Mouse (Mus musculus): Measurements from ENCODE around the gene Inppl1. TPM values are rescaled to one million over a fixed set of nuclear protein-coding genes. Genes with fewer than 3 reads are reported as not detected.

The Inppl1 gene
- polyA plus RNA-seq, 1 experiment from 2014 or later, result 38.6 TPM

DNA sequence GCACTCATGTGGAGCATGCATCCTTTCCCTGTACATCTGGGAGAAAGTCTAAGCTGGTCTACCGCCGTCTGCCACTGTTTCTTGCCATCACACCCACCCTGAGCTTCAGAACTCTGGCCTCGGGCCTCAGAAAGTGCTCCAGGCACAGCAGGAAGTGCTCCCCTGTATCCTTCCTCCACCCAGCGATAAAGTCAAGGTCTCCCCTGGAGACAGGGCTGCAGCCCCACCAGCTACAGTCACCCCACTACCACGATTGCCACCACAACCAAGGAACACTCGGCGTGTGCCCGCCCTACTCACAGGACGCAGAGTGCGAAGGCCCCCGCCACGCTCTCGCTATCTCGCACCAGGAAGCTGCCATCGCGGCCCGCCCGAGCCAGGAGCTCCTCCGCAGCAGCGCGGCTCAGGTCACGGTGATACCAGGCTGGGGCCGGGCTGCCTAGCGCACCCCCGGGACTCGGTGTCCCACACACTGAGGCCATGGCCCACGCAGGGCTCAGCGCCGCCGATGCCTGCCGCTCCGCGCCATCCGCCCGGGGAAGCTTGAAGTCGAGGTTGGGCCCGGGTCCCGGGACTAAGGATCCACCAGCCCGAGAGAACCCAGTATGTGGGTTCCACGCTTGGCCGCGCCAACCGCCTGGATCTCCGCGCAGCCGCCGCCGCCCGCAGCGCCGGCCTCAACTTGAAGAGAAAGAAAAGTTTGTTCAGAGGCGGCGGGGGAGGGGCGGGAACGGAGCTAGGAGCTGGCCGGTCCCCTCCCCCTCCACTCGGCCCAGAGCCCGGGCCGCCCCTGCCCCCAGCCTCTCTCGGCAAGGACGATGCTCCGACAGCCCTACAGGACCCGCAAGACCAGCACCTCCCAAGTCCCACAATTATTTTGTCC, 1.5 kb downstream of the Inppl1 start:
- Histone ChIP-seq H3K9me3 (replicated peaks) (no peaks in the 10 kb centered on the region), H3K27me3 (no peaks in the 10 kb centered on the region), H3K4me1 (peaks cover 38% of the 10 kb centered on the region), H3K36me3 (peaks cover 16% of the 10 kb centered on the region), H3K27ac (peak overlapping the region; percentile 92), H3K4me2 (replicated peaks) (peak overlapping the region; percentile 92), H3K4me3 (peak overlapping the region; percentile 76), H3K9ac (peak overlapping the region; percentile 85)
- ATAC-seq (ENCODE audit: low FRiP score), result peak; percentile 61
- under 1% methylated on average over 63 of the region's 63 CpGs for WGBS

DNA sequence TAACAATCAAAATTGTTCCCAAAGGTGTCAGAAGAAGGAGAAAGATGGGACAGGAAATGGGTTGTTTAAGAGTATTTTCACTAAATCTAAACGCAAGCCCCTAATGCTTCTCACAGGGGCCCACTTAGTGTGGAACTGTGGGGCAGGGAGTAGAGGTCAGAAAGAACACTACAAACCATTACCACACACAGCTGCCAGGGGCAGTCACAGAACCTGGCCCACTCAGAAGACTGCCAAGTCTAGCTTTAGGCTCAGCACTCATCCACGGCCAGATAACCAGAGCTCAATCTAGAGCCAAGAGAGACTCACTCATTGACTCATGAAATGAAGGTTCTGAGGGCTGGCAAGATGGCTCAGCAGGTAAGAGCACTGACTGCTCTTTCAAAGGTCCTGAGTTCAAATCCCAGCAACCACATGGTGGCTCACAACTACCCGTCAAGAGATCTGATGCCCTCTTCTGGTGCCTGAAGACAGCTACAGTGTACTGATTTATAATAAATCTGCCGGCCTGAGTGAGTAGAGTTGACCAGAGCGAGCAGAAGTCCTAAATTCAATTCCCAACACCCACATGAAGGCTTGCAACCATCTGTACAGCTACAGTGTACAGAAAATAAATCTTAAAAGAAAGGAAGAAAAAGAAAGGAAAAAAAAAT, 2.4 kb downstream of the Inppl1 start:
- no peaks in the 10 kb centered on the region for H3K27me3 ChIP-seq
- no peaks in the 10 kb centered on the region for H3K9me3 ChIP-seq (replicated peaks)
- peaks cover 38% of the 10 kb centered on the region for H3K4me1 ChIP-seq
- H3K36me3 ChIP-seq, result peaks cover 26% of the 10 kb centered on the region
- H3K27ac ChIP-seq, result peak overlapping the region; percentile 92
- peak overlapping the region; percentile 76 for H3K4me3 ChIP-seq
- WGBS, result 51% methylated on average over 5 of the region's 5 CpGs
- ATAC-seq (ENCODE audit: low FRiP score), result no peak
- peak overlapping the region; percentile 92 for H3K4me2 ChIP-seq (replicated peaks)
- H3K9ac ChIP-seq, result peak overlapping the region; percentile 85; the same call in 1 of the 2 replicates

DNA sequence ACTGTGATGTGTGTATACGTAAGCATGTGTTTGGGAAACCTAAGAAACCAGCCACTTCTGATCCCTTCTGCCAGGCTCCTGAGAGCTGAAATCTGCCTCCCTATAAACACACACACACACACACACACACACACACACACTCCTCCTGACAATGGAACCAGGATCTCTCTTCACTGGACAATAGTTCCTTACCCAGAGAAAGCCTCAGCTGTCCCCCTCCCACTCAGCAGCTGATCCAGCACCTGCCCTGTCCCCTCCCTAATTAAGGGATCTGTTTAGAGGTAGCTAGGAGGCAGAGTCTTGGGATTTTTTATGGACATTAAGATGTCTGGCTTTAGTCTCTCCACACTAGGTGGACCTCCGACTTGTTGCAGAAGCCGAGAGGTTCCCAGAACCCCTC, 3.1 kb downstream of the Inppl1 start:
- Histone ChIP-seq H3K4me1 (peaks cover 38% of the 10 kb centered on the region), H3K4me3 (peak overlapping the region; percentile 76; the same call in 1 of the 2 replicates), H3K9ac (no peak overlapping the region)

DNA sequence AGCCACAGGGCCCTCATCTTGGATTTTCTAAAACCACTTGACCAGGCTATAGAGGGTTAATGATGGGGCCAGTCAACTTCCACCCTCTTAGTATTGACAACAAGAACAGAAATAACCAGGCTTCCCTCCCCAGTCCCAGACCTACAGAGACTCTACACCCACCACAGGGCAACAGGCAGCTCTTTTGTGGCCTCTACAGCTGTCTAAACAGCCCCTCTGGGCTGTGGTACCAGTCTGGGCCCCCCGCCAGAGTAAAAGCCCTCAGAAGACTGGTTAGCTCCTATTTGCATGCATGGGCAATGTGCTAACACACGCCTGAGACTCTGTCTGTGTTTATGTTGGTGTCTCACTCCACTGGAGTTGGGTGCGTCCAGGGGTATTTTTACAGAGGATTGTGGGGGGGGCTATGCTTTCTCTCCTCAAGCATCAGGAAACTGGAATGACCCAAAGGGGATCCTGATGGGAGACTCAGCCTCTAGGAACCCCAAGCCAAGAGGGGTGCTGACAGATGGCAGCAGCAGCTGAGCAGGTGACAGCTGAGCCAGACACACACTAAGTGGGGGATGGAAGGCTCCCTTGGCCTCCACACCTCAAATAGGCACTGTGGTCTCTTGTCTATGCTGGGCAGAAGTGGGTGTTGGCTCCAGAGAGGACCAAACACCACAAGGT, 4.0 kb downstream of the Inppl1 start:
- no peak for ATAC-seq (ENCODE audit: low FRiP score)
- H3K4me3 ChIP-seq, result 0 out of 2 replicates have a peak overlapping the region, but pooled peaks have one; percentile 3
- no peaks in the 10 kb centered on the region for H3K27me3 ChIP-seq
- 45% methylated on average over 3 of the region's 3 CpGs for WGBS
- H3K9ac ChIP-seq, result peak overlapping the region; percentile 23; the same call in 1 of the 2 replicates
- H3K27ac ChIP-seq, result peak overlapping the region; percentile 60
- peak overlapping the region; percentile 92; the same call in 1 of the 2 replicates for H3K4me2 ChIP-seq (replicated peaks)
- H3K9me3 ChIP-seq (replicated peaks), result no peaks in the 10 kb centered on the region
- H3K4me1 ChIP-seq, result peaks cover 38% of the 10 kb centered on the region
- H3K36me3 ChIP-seq, result peaks cover 41% of the 10 kb centered on the region

More for the DNA sequence above, 3.1 kb downstream of the Inppl1 start:
- no peak for ATAC-seq (ENCODE audit: low FRiP score)
- peaks cover 33% of the 10 kb centered on the region for H3K36me3 ChIP-seq
- peak overlapping the region; percentile 92 for H3K4me2 ChIP-seq (replicated peaks)
- WGBS, result 62% methylated on average over 3 of the region's 3 CpGs
- no peaks in the 10 kb centered on the region for H3K9me3 ChIP-seq (replicated peaks)
- peak overlapping the region; percentile 60; the same call in 1 of the 2 replicates for H3K27ac ChIP-seq
- H3K27me3 ChIP-seq, result no peaks in the 10 kb centered on the region

DNA sequence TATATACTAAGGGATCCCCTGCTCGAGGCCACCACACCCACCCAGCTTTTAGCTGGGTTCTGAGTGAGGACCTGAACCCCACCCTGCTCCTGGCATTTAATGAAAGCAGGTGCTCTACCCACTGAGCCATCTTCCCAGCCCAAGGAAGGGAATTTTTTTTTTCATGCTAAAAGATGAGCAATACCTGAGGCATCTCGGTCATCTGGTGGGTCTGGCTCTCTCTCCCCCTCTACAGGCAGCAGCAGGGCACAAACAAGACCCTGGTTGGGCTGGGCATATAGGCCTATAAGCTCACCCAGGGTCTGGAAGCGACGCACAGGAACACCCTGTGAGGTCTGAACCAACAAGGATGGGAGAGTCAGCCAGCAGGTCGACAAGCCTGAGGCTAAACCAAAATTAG, 4.7 kb downstream of the Inppl1 start:
- Histone ChIP-seq H3K4me3 (no peak overlapping the region), H3K36me3 (peaks cover 48% of the 10 kb centered on the region), H3K27ac (no peak overlapping the region), H3K9me3 (replicated peaks) (no peaks in the 10 kb centered on the region), H3K4me2 (replicated peaks) (no peak overlapping the region), H3K4me1 (peaks cover 31% of the 10 kb centered on the region), H3K9ac (no peak overlapping the region), H3K27me3 (no peaks in the 10 kb centered on the region)
- 74% methylated on average over 5 of the region's 5 CpGs for WGBS
- no peak for ATAC-seq (ENCODE audit: low FRiP score)

DNA sequence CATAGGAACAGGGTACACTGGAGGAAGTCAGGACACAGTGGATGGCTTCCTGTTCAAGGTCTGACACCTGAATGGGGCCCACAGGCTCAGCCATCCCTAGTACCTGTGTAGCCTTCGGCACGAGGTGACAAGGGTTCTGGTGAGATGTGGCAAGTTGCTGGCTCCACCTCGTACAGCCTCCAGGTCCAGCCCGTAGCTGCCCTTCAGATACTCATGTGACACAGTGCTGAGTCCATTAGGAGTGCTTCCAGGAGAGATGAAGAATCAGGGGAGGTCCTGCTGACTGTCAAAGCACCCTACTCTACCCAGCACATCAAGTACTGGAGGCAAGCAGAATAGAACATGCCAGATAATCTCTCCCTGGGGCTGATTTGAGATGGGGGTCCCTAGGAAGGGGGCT, 5.7 kb downstream of the Inppl1 start:
- H3K4me1 ChIP-seq, result peaks cover 28% of the 10 kb centered on the region
- ATAC-seq (ENCODE audit: low FRiP score), result no peak
- WGBS, result 95% methylated on average over 4 of the region's 4 CpGs

DNA sequence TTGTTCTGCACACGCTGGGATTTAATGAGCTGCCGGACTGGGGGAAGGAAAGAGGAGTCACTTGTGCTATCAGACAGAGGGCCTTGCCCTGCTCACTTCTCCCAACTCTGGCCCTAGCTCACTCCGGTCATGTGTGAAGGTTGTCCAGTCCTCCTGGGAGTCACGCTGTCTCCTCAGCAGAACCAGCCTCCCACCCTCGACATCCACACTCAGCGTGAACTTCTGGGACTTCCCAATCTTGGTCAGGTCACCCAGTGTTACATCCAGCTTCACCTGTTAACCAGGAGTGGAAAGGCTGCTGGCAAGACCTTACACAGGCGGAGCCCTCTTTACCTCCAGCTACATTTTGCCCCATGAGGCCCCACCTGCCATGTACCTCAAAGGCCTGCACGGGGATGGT, 6.6 kb downstream of the Inppl1 start:
- H3K4me2 ChIP-seq (replicated peaks), result no peak overlapping the region
- no peaks in the 10 kb centered on the region for H3K9me3 ChIP-seq (replicated peaks)
- no peaks in the 10 kb centered on the region for H3K27me3 ChIP-seq
- ATAC-seq (ENCODE audit: low FRiP score), result no peak
- H3K9ac ChIP-seq, result no peak overlapping the region
- peaks cover 67% of the 10 kb centered on the region for H3K36me3 ChIP-seq
- no peak overlapping the region for H3K4me3 ChIP-seq
- no peak overlapping the region for H3K27ac ChIP-seq
- WGBS, result 96% methylated on average over 8 of the region's 8 CpGs
- peaks cover 25% of the 10 kb centered on the region for H3K4me1 ChIP-seq

More for the DNA sequence above, 5.7 kb downstream of the Inppl1 start:
- Histone ChIP-seq H3K27ac (no peak overlapping the region), H3K27me3 (no peaks in the 10 kb centered on the region), H3K4me3 (no peak overlapping the region), H3K9ac (no peak overlapping the region), H3K4me2 (replicated peaks) (no peak overlapping the region), H3K36me3 (peaks cover 57% of the 10 kb centered on the region), H3K9me3 (replicated peaks) (no peaks in the 10 kb centered on the region)

DNA sequence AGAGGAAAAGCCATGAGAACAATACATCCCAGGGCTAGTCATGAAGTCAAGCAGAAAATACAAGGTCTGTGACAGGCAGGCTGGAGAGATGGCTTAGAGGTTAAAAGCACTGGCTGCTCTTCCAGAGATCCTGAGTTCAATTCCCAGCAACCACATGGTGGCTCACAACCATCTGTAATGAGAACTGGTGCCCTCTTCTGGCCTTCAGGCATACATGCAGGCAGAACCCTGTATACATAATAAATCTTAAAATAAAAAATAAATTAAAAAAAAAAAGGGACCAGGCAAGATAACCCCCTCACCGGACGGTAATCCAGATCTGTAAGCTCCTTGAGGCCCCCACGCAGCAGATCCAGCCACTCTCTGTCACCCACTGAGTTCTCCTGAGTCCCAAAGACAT, 7.7 kb downstream of the Inppl1 start:
- Histone ChIP-seq H3K36me3 (peaks cover 77% of the 10 kb centered on the region), H3K4me1 (peaks cover 20% of the 10 kb centered on the region), H3K27me3 (no peaks in the 10 kb centered on the region), H3K9ac (no peak overlapping the region), H3K4me2 (replicated peaks) (no peak overlapping the region), H3K4me3 (no peak overlapping the region), H3K27ac (no peak overlapping the region), H3K9me3 (replicated peaks) (no peaks in the 10 kb centered on the region)
- no peak for ATAC-seq (ENCODE audit: low FRiP score)
- 93% methylated on average over 3 of the region's 3 CpGs for WGBS

DNA sequence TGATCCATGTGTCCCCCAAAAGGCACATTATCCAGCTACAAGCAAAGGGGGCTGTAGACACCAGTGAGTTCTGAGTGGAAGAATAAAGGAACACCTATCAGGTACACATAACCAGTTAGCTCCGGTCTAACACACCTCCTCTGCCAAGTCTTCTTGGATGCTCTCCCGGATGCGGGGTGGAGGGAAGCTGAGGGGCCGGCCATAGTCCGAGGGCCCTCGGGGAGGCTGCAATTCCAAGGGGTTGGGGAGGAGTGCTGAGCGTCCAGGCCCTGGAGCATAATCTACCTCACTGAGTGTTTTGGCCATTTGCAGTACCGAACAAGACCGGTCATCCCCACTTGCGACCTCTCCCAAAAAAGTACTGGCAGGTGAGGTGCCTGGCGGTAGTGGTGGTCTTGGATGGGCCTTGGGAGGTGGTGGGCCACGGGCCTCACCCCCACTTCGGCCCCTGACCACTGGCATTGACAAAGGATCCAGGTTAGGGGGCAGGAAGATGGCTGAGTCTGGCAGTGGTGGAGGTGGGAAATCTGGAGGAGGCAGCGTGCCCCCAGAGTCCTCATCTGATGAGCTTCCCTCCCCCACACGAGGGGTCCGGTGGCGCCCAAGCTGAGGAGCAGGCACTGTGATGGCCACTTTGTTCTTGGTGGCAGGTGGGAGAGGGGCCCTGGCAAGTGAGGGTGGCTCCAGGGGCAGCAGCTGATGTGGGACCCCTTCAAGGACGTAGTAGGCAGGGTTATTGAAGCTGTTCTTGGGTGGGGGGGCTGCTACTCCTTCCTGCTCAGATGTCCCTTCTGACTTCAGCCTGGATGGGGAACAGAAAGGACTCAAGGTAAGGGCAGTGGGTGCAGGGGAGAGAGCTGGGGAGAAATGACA, 14.0 kb downstream of the Inppl1 start:
- no peak overlapping the region for H3K9ac ChIP-seq
- peaks cover 44% of the 10 kb centered on the region for H3K36me3 ChIP-seq
- no peak overlapping the region for H3K4me2 ChIP-seq (replicated peaks)
- WGBS, result 84% methylated on average over 18 of the region's 18 CpGs
- H3K27me3 ChIP-seq, result peaks cover 54% of the 10 kb centered on the region
- no peaks in the 10 kb centered on the region for H3K9me3 ChIP-seq (replicated peaks)
- H3K4me3 ChIP-seq, result no peak overlapping the region
- no peak overlapping the region for H3K27ac ChIP-seq
- H3K4me1 ChIP-seq, result peaks cover 20% of the 10 kb centered on the region
- no peak for ATAC-seq (ENCODE audit: low FRiP score)

DNA sequence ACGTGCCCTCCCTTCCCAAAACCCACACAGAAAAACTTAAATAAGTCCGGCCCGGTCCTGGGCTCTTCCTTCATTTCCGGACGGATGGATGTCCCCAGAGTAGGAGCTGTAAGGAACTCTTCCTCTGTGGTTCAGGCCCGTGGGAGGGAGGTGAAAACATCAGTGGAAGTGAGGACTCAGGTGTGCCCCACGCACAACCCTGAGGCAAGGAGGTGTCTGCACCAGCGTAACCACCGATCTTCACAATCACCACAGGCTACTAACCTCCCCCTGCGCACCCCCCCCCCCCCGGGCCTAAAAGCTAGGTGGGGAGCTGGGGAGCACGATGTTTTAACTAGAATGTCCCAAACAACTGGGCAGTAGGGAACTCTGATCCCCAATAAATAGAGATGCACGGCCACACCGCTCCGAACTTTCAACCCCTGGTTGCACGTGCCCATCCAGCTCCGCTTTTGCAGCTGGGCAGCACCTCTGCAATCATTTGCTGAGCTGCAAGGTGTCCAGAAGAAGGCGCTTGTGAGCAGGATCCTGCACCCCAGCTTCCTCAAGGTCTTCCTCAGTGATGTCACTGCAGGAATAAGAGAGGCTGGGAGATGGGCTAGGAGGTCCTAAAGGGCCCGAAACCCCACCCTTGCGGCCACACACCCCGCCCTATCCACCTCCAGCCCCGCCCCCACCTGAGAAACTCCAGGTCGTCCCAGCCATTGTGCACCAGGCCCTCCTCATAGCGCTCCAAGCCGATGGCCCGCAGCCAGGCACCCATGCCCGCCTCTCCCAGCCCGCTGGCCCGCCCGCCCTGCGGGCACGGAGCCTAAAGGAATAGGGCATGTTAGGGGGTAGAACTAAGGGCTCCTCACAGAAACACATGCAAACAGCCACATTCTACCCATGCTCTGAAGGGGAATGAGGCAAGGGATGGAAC, 14.9 kb downstream of the Inppl1 start:
- Histone ChIP-seq H3K27me3 (peaks cover 63% of the 10 kb centered on the region), H3K9me3 (replicated peaks) (no peaks in the 10 kb centered on the region), H3K36me3 (peaks cover 35% of the 10 kb centered on the region), H3K4me3 (no peak overlapping the region), H3K4me2 (replicated peaks) (no peak overlapping the region), H3K4me1 (peaks cover 25% of the 10 kb centered on the region), H3K9ac (no peak overlapping the region), H3K27ac (no peak overlapping the region)
- 31% methylated on average over 27 of the region's 32 CpGs for WGBS
- peak; percentile 26; the same call in 1 of the 2 replicates for ATAC-seq (ENCODE audit: low FRiP score)
